Mouse (Mus musculus) adrenal gland (tissue): ENCODE measurements around the gene Il3ra.

Experiments used
- intact Hi-C: fragments of 180-260 bp; cut with DNase I; formaldehyde crosslinking; loops from one replicate; pipeline ENCODE4 v1.15.1; 2025

Gene Il3ra

GRCm38 (mm10) chr14:14354511-14355359 is 8.7 kb downstream of the Il3ra start:
- intact Hi-C loops = no loop called here

- intact Hi-C loops = no loop called here
Measured at GRCm38 (mm10) chr14:14355360-14355646, 9.2 kb downstream of the Il3ra start.

GRCm38 (mm10) chr14:14395535-14395934 is 49.5 kb downstream of the Il3ra start:
- intact Hi-C loops = no loop called here

GRCm38 (mm10) chr14:14400998-14401397 is 54.9 kb downstream of the Il3ra start, which contains the start of gene Olfr721-ps1:
Olfr721-ps1 (plus strand) TSS chr14:14401298.
- intact Hi-C loops = no loop called here
